ENCODE assay signal across 8 mouse cellular contexts in the genomic region with DNA sequence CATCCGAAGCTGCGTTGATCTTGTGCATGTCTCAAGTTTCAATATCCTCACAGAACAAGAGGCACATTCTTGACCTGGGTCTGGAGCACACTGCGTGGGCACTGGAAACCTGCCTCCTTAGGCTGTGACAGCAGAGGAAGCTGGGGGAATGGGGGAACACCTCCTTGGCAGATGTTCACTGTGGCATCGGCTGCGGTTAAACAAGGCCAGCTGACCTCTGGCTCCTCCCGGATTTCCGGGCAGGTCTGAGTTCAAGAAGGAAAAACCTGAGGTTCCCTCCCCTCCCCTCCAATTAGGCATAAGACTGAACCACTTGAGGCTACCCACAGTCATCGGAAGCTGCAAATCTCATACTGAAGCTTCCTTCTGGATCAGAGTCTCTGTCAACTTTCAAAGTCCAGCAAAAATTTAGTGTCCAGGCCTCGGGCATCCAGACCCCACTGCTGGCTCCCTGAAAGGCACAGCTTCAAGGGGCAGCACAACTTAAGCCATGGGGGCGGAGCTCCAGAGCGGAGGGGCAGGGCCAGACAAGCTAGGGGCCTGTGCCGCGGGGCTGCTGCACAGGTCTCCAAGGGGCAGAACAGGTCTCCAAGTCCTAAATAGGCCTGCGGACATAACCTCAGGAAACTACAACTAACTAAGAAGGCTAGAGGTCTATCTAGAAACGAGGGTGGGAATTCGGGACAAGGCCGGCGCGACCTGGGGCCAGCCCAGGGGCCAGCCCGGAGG. TPM values are rescaled to one million over a fixed set of nuclear protein-coding genes. Genes with fewer than 3 reads are reported as not detected.
DNase-seq lines count a peak whose midpoint lies in the region; ATAC-seq and TF ChIP-seq lines count a peak whose summit lies in the region.

No protein-coding gene starts in this region.

- 0 out of 2 replicates have a peak, but pooled peaks have one; percentile 0 for ATAC-seq in forebrain, postnatal 0 days
- ATAC-seq in neural tube, embryonic 12.5 days (ENCODE audit: low FRiP score, low read depth): peak; percentile 29

- peaks cover 8% of the 10 kb centered on the region for H3K4me1 ChIP-seq in bone marrow, adult 2 months (ENCODE audit: control insufficient read depth, insufficient read depth, low read length)
- H3K4me1 ChIP-seq in forebrain, postnatal 0 days (ENCODE audit: insufficient read depth): 0 out of 2 replicates have a peak, but pooled peaks cover 14% of the 10 kb centered on the region
- peaks cover 15% of the 10 kb centered on the region for H3K4me1 ChIP-seq in liver, adult 2 months (ENCODE audit: control insufficient read depth, insufficient read depth, low read length)
- peaks cover 39% of the 10 kb centered on the region for H3K4me1 ChIP-seq in neural tube, embryonic 12.5 days

- DNase-seq in layer of hippocampus, adult 2 months (ENCODE audit: low spot score in 2 of 2): peak; percentile 36 to 37
- no peak for DNase-seq in layer of hippocampus, adult 8-10 months (ENCODE audit: low spot score in 2 of 2)
- no peak for DNase-seq in forebrain, postnatal 0 days
- DNase-seq in liver, adult 2 months (ENCODE audit: extremely low read depth, low read depth, low spot score): no peak
- no peak for DNase-seq in gastrocnemius, postnatal 14 days
- no peak for DNase-seq in frontal cortex, postnatal 14 days (ENCODE audit: low spot score in 2 of 2)

- H3K4me2 ChIP-seq in forebrain, postnatal 0 days (ENCODE audit: low read depth): peak overlapping the region; percentile 98
- H3K4me2 ChIP-seq in neural tube, embryonic 12.5 days (replicated peaks): peak overlapping the region; percentile 94

- H3K4me3 ChIP-seq in layer of hippocampus, adult 2 months: peak overlapping the region; percentile 50
- H3K4me3 ChIP-seq in bone marrow, adult 2 months (replicated peaks; ENCODE audit: control insufficient read depth, low read depth, low read length): peak overlapping the region; percentile 50
- H3K4me3 ChIP-seq in forebrain, postnatal 0 days (ENCODE audit: low read depth, low read length): peak overlapping the region; percentile 58; the same call in 1 of the 2 replicates
- peak overlapping the region; percentile 52 for H3K4me3 ChIP-seq in liver, adult 2 months (ENCODE audit: insufficient read depth, low read depth, low read length)
- peak overlapping the region; percentile 8; the same call in 1 of the 2 replicates for H3K4me3 ChIP-seq in neural tube, embryonic 12.5 days

- H3K9me3 ChIP-seq in forebrain, postnatal 0 days (ENCODE audit: low read length): no peaks in the 10 kb centered on the region
- no peaks in the 10 kb centered on the region for H3K9me3 ChIP-seq in neural tube, embryonic 12.5 days

- H3K36me3 ChIP-seq in forebrain, postnatal 0 days (ENCODE audit: insufficient read depth): no peaks in the 10 kb centered on the region
- H3K36me3 ChIP-seq in liver, adult 2 months (ENCODE audit: control insufficient read depth, insufficient read depth, low read length): no peaks in the 10 kb centered on the region
- no peaks in the 10 kb centered on the region for H3K36me3 ChIP-seq in neural tube, embryonic 12.5 days

- no peak for TF ChIP-seq CTCF in layer of hippocampus, adult 2 months (conservative IDR thresholded peaks at IDR 0.05)
- no peak for TF ChIP-seq CTCF in bone marrow, adult 2 months (IDR thresholded peaks at IDR 0.05; ENCODE audit: control insufficient read depth, insufficient read depth, low read length)
- TF ChIP-seq CTCF in forebrain, postnatal 0 days (IDR thresholded peaks at IDR 0.05; ENCODE audit: low read depth): no peak
- no peak for TF ChIP-seq CTCF in liver, adult 2 months (IDR thresholded peaks at IDR 0.05; ENCODE audit: low read depth, low read length)

- H3K27me3 ChIP-seq in forebrain, postnatal 0 days (ENCODE audit: insufficient read depth, low read length): peaks cover 8% of the 10 kb centered on the region; the same call in 1 of the 2 replicates
- H3K27me3 ChIP-seq in liver, adult 2 months (ENCODE audit: control insufficient read depth, insufficient read depth, low read length): no peaks in the 10 kb centered on the region
- H3K27me3 ChIP-seq in neural tube, embryonic 12.5 days (replicated peaks): peaks cover 31% of the 10 kb centered on the region

- H3K27ac ChIP-seq in layer of hippocampus, adult 2 months: peak overlapping the region; percentile 67
- peak overlapping the region; percentile 66 for H3K27ac ChIP-seq in bone marrow, adult 2 months (ENCODE audit: control insufficient read depth, insufficient read depth, low read depth, low read length, poor library complexity)
- peak overlapping the region; percentile 50; the same call in 1 of the 2 replicates for H3K27ac ChIP-seq in forebrain, postnatal 0 days (ENCODE audit: low read depth, low read length)
- peak overlapping the region; percentile 80 for H3K27ac ChIP-seq in liver, adult 2 months (replicated peaks; ENCODE audit: insufficient read depth, low read depth, low read length)
- no peak overlapping the region for H3K27ac ChIP-seq in neural tube, embryonic 12.5 days

- peaks cover 28% of the 10 kb centered on the region for H3K79me2 ChIP-seq in liver, adult 2 months (ENCODE audit: control insufficient read depth, insufficient read depth, low read length)

- no peak overlapping the region for H3K9ac ChIP-seq in forebrain, postnatal 0 days
- H3K9ac ChIP-seq in liver, adult 2 months (ENCODE audit: low read depth, low read length): peak overlapping the region; percentile 46
- peak overlapping the region; percentile 7; the same call in 1 of the 2 replicates for H3K9ac ChIP-seq in neural tube, embryonic 12.5 days

- intact Hi-C loops in gastrocnemius, postnatal 14 days (cut with DNase I; ENCODE audit: low total_unique reads): no loop called here

- 2% methylated on average over 20 of the region's 20 CpGs for WGBS in bone marrow, adult 2 months
- 14% methylated on average over 20 of the region's 20 CpGs for WGBS in forebrain, postnatal 0 days
- 10% methylated on average over 20 of the region's 20 CpGs for WGBS in liver, adult 2 months
- WGBS in neural tube, embryonic 12.5 days: 13% methylated on average over 20 of the region's 20 CpGs

- no peak for TF ChIP-seq POLR2A in bone marrow, adult 2 months (IDR thresholded peaks at IDR 0.05; ENCODE audit: borderline replicate concordance, control insufficient read depth, low read depth, low read length)
- 0 out of 2 replicates have a peak, but pooled peaks have one; percentile 39 for TF ChIP-seq POLR2A in liver, adult 2 months (IDR thresholded peaks at IDR 0.05; ENCODE audit: extremely low read depth, insufficient read depth, low read length)

RNA-seq across cellular contexts. Expression of a gene that starts 1.2 kb away (rescaled TPM):
- total RNA-seq in layer of hippocampus, adult 2 months (2021): 10 to 100 TPM; 45.1 to 45.6 TPM
- total RNA-seq in layer of hippocampus, adult 8-10 months (2022): 10 to 100 TPM; 37.3 to 45.5 (median 41.5) TPM
- 125 and 324 TPM in 2 replicates for polyA plus RNA-seq in bone marrow, adult 2 months (2011; ENCODE audit: insufficient read depth, insufficient read length, low replicate concordance, missing spikeins)
- total RNA-seq in forebrain, postnatal 0 days (2014; rRNA removed): 9.5 and 10.1 TPM in 2 replicates
- 0.87 and 1.1 TPM in 2 replicates for polyA plus RNA-seq in forebrain, postnatal 0 days (2015; fragmentation: Nextera tagmentation; extraction: Ambion mirVana)
- total RNA-seq in liver, adult 2 months (2014; rRNA removed): 7.9 and 8.4 TPM in 2 replicates
- polyA plus RNA-seq in liver, adult 2 months (2012; rRNA removed): 56.5 and 67.5 TPM in 2 replicates
- polyA plus RNA-seq in neural tube, embryonic 12.5 days (2016; fragmentation: Nextera tagmentation; extraction: Ambion mirVana): 2.2 and 2.3 TPM in 2 replicates
- 1 to 10 TPM; 8.4 to 8.6 TPM for total RNA-seq in gastrocnemius, postnatal 14 days (2021)

Comparison
In these comparisons a context has a peak if more than half of its experiments do, and no peak if none do; other contexts are left out.
1. DNase-seq: peak in layer of hippocampus, adult 2 months (2 of 2); none in layer of hippocampus, adult 8-10 months (0 of 2), forebrain, postnatal 0 days (single experiment), liver, adult 2 months (single experiment), gastrocnemius, postnatal 14 days (single experiment) and frontal cortex, postnatal 14 days (0 of 2).
2. H3K4me3 ChIP-seq: peak in every context shown above with its lines; median percentile 58 in forebrain, postnatal 0 days; 52 in liver, adult 2 months; 50 in layer of hippocampus, adult 2 months; 50 in bone marrow, adult 2 months; 8 in neural tube, embryonic 12.5 days.